Mouse (Mus musculus): ENCODE measurements around the gene Slc15a5. TPM values are rescaled to one million over a fixed set of nuclear protein-coding genes. Genes with fewer than 3 reads are reported as not detected.

The Slc15a5 gene
- total RNA-seq, 4 experiments from 2014 or later: 0.49 to 6.2 (median 1.2) TPM; not detected in 1

DNA sequence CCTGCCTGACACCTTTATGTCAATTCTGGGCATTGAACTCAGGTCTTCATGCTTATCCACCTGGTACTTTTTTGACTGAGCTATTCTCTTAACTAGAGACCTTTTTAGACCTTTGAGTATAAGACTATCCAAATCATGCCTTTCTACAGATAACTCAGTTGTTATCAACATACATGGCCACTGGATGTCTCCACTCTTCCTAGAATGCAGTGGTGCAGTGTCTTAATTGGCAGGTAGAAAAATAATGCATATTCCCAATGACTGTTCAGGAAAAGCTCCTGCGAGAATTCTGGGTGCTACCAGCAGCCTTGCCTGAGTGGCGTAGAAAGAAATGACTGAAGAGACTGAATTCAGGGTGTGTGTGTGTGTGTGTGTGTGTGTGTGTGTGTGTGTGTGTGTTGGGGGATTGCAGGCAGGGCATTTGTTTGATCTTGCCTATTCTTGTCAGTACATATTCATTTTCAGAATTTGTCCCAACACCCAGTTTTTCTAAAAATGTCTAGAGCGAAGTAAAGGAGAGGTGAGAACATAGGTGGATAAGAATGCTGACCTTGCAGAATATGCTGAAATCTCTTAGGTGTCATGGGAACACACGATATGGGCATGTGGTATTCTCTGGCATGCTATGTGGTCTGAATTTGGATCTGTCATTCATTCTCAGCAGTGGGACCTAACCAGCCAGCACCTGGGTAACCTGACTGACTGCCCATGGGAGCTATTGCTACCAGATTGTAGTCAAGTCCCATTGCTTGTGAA, 119.5 kb downstream of the Slc15a5 start:
- no peak for DNase-seq

DNA sequence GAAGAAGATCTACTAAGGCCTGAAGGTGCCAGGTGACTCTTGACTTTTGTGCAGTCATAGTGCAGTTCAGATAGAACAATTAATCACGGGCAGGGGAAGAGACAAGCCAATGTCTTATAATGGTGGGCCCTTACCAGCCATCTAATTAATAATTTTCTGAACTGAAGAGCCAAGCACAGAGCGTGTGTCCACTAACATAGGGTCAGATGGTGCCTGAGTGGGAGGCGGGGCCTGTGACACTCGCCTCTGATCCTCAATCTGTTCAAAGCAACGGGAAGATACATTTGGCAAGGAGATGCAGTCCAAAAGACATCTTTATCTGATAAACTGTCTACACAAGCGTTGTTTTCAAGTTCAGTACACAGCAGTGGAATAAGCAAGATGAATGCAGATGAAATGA, 122.1 kb downstream of the Slc15a5 start:
- DNase-seq: no peak

DNA sequence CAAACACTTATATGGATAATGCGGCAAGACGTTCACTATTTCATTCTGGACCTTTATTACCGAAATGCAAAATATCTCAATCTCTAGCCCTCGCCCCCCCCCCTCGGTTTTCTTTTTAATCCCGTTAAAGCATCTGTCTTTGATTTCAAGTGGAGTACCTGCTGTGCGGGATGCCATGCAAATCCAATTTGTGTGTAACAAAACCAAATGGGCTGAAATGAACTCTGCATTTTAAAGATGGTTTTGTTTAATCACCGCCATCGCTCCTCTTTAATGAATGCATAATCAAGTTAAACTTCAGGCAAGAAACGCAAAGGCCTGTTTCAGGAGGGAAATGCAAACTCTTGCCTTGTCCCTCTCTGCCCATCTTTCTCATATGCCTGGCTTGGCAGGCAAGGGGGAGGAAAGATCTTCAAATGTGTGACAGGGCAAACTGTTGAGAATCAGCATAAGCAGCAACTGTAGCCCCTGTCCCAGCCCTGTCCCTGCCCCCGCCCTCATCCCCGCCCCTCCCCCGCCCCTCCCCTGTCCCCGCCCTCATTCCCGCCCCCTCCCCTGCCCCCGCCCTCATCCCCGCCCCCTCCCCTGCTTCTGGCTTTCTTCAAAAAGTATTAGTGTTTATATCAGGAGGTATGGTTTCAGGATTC, 122.8 kb downstream of the Slc15a5 start:
- no peak for DNase-seq

DNA sequence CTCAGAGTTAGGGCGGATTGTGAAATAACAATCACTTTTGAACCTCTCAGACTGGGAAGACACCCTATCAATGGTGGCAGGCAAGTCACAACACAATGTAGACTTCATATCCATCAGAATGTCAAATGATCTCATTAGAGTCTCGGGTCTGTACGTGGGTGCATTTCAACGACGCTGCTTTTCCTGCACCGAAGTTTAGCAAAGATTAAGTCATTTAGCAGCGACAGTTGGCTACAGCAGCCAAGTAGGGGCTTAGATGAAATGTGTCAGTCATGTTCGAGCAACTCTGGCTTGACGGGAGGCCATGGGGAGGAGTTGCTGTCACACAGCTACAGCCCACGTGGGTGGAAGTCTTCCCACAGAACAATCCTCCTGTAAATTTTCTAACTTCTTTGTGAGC, 133.2 kb downstream of the Slc15a5 start:
- no peak for DNase-seq

DNA sequence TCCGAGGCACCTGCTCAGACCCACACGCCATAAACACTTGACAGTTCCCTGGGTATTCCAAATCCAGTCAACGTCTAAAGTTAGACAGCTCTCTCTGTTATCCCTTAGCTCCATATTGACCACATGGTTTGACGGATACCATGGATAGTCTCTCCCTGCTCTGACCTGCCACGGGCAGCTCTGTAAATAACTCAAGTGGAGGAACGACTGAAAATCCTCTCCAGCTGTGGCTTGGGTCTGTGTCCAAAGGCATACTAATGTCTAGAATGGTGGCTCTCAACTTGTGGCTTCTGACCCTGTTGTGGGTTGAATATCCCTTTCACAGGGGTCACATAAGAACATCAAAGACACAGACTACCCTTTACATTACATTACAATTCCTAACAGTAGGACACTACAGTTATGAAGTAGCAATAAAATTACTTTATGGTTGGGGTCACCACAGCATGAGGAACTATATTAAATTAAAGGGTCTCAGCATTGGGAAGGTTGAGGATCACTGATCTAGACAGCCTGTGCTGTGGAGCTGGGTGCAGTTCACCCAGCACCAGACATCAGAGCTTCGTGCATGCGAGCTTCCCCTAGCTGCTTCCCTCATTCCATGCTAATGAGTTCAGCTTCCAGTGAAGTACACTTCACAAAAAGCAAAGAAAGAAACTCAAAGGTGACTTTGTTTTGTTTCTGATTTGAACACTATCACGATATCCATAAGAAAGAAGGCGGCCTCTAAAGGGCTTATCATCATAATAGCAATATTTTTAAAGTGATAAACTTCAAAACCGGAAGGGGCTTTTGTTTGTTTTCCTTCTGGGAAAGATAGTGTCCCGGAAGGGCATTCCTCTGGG, 139.1 kb downstream of the Slc15a5 start:
- no peak for DNase-seq

DNA sequence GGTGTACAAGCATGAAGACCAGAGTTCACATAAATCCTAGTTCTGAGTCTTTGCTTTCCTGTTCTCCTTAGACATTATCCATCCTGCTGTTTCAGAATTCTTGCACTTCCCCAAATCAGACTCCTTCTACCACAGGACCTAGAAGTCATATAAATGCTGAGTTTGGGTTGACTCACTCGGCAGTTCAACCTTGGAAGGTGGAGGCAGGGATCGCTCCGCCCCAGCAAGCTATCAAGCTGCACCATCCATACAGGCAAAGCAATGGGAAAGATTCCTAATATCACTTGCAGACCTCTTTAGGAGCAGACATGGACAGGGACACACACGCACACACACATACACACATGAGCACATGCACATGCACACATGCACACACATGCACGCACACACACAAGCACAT, 142.2 kb downstream of the Slc15a5 start:
- DNase-seq: peak; percentile 17

DNA sequence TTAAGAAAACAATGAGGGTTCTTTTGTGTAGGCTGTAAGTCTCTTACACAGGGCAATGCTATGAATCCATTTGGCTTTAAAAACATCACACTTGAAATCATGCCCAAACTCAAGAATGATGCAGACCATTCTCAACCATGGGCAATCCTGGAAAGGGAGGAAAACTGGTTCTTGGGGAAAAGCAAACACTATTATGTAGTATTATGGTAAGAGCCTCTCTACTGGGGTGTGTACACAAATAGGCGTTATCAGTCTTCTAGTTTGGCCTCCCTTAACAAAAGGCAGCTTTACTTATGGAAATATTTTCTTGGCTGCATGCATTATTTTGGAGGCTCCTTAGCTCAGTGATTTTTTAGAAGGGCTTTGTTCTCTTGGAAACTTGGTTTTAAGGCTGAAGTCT, 143.4 kb downstream of the Slc15a5 start:
- no peak for DNase-seq

DNA sequence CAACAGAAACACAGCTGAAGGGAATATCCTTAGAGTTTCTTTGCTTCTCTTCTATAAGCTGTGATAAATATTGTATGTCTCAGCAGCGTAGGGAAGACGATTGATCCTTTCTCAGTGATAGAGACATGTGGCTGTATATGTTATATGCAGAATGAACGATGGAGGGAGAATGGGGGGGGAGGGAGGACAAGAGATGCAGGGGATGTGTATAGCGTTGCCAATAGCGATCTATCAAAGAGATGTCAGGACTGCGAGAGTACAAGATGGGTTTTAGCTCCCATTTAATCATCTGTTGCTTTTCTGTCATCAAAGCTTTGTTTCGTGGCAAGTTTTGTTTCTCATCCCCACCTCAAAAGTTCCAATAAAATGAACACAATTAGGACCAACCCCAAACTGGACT, 143.9 kb downstream of the Slc15a5 start:
- DNase-seq: no peak

DNA sequence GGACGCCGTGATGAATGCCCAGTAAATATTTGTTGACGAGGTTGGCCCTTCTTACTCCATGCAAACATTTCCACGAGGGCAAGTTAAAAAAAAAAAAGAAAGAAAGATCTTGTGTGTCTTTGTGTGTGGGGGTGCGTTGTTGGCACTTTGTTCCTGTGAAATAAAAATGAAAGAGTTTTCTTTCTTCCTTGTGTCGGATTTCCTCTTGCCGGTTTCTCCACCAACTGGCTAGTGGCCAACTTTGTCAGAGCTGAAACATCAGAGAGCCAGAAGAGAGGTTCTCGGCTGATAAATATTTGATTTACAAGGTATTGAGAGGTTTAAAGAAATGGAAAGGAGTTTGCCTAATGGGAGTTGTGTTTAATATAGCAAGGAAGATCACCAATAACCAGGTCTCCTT, 144.4 kb downstream of the Slc15a5 start:
- DNase-seq: peak; percentile 16

DNA sequence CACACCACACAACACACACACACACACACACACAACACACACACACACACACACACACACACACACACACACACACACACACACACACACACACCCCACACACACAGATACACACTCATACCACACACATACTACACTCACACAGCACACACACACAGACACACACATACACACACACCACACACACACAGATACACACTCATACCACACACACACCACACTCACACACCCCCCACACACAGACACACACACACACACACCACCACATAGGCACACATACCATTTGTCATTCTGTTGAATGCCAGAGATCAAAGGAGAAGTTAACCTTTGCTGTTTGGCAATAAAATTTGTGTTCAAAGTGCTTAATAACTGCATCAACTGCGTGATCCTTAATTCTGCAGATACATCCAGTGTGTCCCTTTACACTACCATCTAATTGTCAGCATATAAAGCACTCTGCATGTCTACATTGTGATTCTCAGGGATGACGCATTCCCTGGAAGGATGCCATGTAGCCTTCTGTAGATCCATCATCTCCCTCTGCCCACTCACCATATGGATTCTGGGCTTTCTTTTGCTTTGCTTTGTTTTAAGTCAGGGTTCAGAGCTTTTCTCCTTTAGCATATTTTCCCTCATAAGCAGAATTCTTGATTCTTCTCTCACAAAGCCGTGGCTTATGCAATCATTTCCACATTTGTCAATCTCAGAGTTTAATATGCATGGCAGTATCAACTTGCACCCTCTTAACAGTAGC, 145.0 kb downstream of the Slc15a5 start:
- peak; percentile 2 for DNase-seq

Other genes starting within 250 kb of the Slc15a5 start
- gene Mgst1, start 60.4 kb upstream of the Slc15a5 start, total RNA-seq (2022): 1,000 to 10,000 TPM in 2 of 4 experiments, 100 to 1,000 TPM in 2; 362 to 2,247 (median 1,313) TPM

All from adrenal gland, adult 8-10 months (tissue).